Mouse (Mus musculus): ENCODE results near the gene Olfr982. TPM values are rescaled to one million over a fixed set of nuclear protein-coding genes. Genes with fewer than 3 reads are reported as not detected.

The Olfr982 gene
- total RNA-seq (2023) = not detected

DNA sequence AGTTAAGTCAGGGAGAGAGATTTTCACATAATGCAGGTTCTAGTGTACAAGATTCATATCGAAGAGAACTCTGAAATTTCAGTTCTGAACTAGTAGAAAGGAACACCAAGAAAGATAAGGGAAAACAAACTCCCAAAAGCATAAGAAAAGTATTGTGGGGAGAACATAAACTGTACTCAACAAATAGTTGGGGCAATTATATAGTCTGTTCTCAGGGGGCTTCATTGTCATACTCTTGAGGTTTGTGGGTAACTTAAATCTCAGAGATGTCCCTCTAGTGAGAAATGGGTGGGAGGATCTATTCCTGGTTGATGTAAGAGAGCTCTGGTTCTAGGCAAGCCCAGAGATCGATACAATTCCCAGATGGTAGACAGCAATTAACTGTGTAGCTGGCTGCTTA, at the start of gene Olfr982:
Gene Olfr982 (plus strand): TSS at position 301 of the 400 bp plus-strand sequence.

DNA sequence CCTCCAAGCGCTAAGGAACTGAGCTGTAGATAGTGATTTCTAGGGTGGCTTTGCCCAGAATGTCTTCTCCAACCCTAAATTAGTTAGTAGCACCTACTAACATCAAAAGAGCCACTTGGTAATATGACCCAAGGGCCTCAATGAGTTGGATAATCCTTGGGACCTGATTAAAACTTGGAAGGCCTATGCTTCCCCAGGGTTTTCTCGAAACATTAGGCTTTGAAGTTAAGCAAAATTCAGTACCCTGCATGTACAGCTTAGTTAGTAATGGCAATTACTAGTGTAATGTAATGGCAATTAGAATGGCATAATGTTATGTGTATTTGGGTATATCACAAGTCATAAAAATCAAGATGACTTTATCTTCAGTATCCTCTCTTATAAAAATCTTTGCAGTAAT, 19.9 kb downstream of the Olfr982 start, which contains the start of gene Olfr983:
Gene Olfr983 (minus strand): TSS at position 101 of the 400 bp plus-strand sequence.

DNA sequence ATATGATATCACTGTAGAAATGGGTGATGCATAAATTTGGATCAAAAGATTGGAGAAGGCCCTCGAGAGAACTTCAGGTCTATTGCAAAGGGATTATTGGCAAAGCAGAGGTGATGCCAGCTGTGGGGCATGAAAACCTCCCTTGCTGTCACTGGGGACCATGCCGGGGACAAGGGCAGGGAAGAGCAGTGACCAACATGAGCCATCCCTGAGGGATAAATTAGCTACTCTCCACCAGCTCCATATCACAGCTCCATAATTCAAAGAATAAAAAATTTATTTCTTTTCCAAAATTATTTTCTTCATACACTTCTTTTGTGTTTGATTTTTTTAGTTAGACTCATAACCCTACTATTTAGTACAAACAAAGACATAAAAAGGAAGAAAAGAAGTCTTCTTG, 40.5 kb downstream of the Olfr982 start, which contains the start of gene Olfr984:
Gene Olfr984 (minus strand): TSS at position 101 of the 400 bp plus-strand sequence.

Other genes starting within 250 kb of the Olfr982 start
- gene Olfr971, start 237.0 kb upstream of the Olfr982 start, total RNA-seq (2023) = not detected
- not detected for gene Olfr972, start 207.4 kb upstream of the Olfr982 start, total RNA-seq (2023)
- gene Olfr229, start 166.5 kb upstream of the Olfr982 start, total RNA-seq (2023) = not detected
- not detected for gene Olfr974, start 136.3 kb upstream of the Olfr982 start, total RNA-seq (2023)
- gene Olfr975, start 121.8 kb upstream of the Olfr982 start, total RNA-seq (2023) = not detected
- not detected for gene Olfr976, start 112.7 kb upstream of the Olfr982 start, total RNA-seq (2023)
- not detected for gene Olfr978, start 81.7 kb upstream of the Olfr982 start, total RNA-seq (2023)
- gene Olfr979, start 70.4 kb upstream of the Olfr982 start, total RNA-seq (2023) = not detected
- gene Olfr980, start 64.2 kb upstream of the Olfr982 start, total RNA-seq (2023) = not detected
- not detected for gene Olfr981, start 52.4 kb upstream of the Olfr982 start, total RNA-seq (2023)
- gene Olfr983, start 19.8 kb downstream of the Olfr982 start, total RNA-seq (2023) = not detected
- gene Olfr984, start 40.4 kb downstream of the Olfr982 start, total RNA-seq (2023) = not detected
- not detected for gene Olfr985, start 56.4 kb downstream of the Olfr982 start, total RNA-seq (2023)
- gene Tmem225, start 74.3 kb downstream of the Olfr982 start, total RNA-seq (2023) = not detected
- not detected for gene Olfr986, start 107.1 kb downstream of the Olfr982 start, total RNA-seq (2023)
- gene Zfp202, start 118.5 kb downstream of the Olfr982 start, total RNA-seq (2023) = 1.9 TPM
- gene Scn3b, start 195.4 kb downstream of the Olfr982 start, total RNA-seq (2023) = not detected

All from CD4-positive naive resting alpha-beta T cell, adult 76 days (primary cell).